Mouse (Mus musculus) right cerebral cortex, postnatal 4 days (tissue): ENCODE measurements around the gene Tent5c.

Experiments
- DNase-seq: peaks from one replicate; pipeline ENCODE4 v3.0.0-alpha.2; 2022

Tent5c gene

GRCm38 (mm10) chr3:100489133-100490009, at the start of gene Tent5c:
Gene Tent5c (minus strand): TSS chr3:100489324.
- peak; percentile 88 for DNase-seq

GRCm38 (mm10) chr3:100536686-100537085, 47.6 kb upstream of the Tent5c start:
- DNase-seq: no peak

- DNase-seq: no peak
These were observed 46.8 kb upstream of the Tent5c start for GRCm38 (mm10) chr3:100535902-100536301.

- DNase-seq: no peak
These were observed 46.2 kb upstream of the Tent5c start for GRCm38 (mm10) chr3:100535298-100535697.

- DNase-seq: no peak
These were observed 45.3 kb upstream of the Tent5c start for GRCm38 (mm10) chr3:100534394-100534793.

GRCm38 (mm10) chr3:100533429-100533828, 44.3 kb upstream of the Tent5c start:
- DNase-seq: no peak

- no peak for DNase-seq
These were observed 41.8 kb upstream of the Tent5c start for GRCm38 (mm10) chr3:100530919-100531318.

GRCm38 (mm10) chr3:100530244-100530788, 41.2 kb upstream of the Tent5c start:
- no peak for DNase-seq

GRCm38 (mm10) chr3:100522671-100523070, 33.5 kb upstream of the Tent5c start:
- DNase-seq: no peak

- DNase-seq: no peak
These were observed 32.5 kb upstream of the Tent5c start for GRCm38 (mm10) chr3:100521626-100522025.

GRCm38 (mm10) chr3:100515754-100516141, 26.6 kb upstream of the Tent5c start:
- no peak for DNase-seq

- no peak for DNase-seq
These were observed 26.1 kb upstream of the Tent5c start for GRCm38 (mm10) chr3:100515093-100515753.

GRCm38 (mm10) chr3:100507174-100507573, 18.1 kb upstream of the Tent5c start:
- DNase-seq: no peak

GRCm38 (mm10) chr3:100506715-100507114, 17.6 kb upstream of the Tent5c start:
- no peak for DNase-seq

GRCm38 (mm10) chr3:100503882-100504281, 14.8 kb upstream of the Tent5c start:
- no peak for DNase-seq

GRCm38 (mm10) chr3:100502516-100502915, 13.4 kb upstream of the Tent5c start:
- DNase-seq: no peak

- DNase-seq: no peak
These were observed 12.8 kb upstream of the Tent5c start for GRCm38 (mm10) chr3:100501899-100502298.

GRCm38 (mm10) chr3:100496081-100496480, 7.0 kb upstream of the Tent5c start:
- no peak for DNase-seq

GRCm38 (mm10) chr3:100495456-100495855, 6.3 kb upstream of the Tent5c start:
- DNase-seq: no peak

GRCm38 (mm10) chr3:100494912-100495311, 5.8 kb upstream of the Tent5c start:
- DNase-seq: no peak

GRCm38 (mm10) chr3:100490010-100490300, 831 bp upstream of the Tent5c start:
- no peak for DNase-seq

GRCm38 (mm10) chr3:100488251-100489132, 632 bp downstream of the Tent5c start:
- DNase-seq: peak; percentile 51

GRCm38 (mm10) chr3:100487046-100487445, 2.1 kb downstream of the Tent5c start:
- DNase-seq: no peak
